Mouse (Mus musculus) bone marrow macrophage, adult 2 months (primary cell): ENCODE results near the gene Psmb8.

Experiments used
- CTCF ChIP-seq: IDR thresholded peaks from 2 replicates; pipeline ENCODE4 v1.5.1; 2012; ENCODE audit warnings: low read depth, mild to moderate bottlenecking, low read length, moderate library complexity
- POLR2A ChIP-seq: IDR thresholded peaks from 2 replicates; pipeline ENCODE4 v1.6.1; 2012; ENCODE audit warnings: mild to moderate bottlenecking, low read depth, low read length, borderline replicate concordance

DNA sequence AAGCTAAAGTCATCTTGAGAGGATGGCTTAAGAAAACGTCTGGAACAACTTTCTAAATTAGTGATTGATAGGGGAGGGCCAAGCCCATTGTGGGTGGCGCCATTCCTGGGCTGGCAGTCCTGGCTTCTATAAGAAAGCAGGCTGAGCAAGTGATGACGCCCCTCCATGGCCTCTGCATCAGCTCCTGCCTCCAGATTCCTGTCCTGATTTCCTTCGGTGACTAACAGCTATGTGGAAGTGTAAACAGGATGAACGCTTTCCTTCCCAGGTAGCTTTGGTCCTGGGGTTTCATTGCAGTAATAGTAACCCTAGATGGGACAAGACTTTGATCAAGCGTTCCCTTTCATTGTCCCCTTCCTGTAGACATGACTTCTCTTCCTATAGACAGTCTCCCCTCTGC lies 18.5 kb upstream of the Psmb8 start:
- TF ChIP-seq CTCF (no peak), POLR2A (no peak)
